Mouse (Mus musculus) MEL (cell line): Measurements from ENCODE around the gene Chrng. TPM values are rescaled to one million over a fixed set of nuclear protein-coding genes. Genes with fewer than 3 reads are reported as not detected.

Experiments
- DNase-seq: peaks from one replicate; pipeline ENCODE4 v3.0.0; 2011; ENCODE audit warnings: low read depth, low spot score
- H3K27ac ChIP-seq: 2 replicates; pipeline ENCODE4 v1.5.1; 2012; ENCODE audit warnings: low read depth, mild to moderate bottlenecking, control low read depth, low read length, moderate library complexity; ENCODE audit not compliant: control insufficient read depth
- H3K27me3 ChIP-seq, 2 experiments: fragments of 150-350 bp in 1 of 2; sonication (generic) in 1 of 2; 2 replicates each; pipeline ENCODE4 v1.6.1; 2012; ENCODE audit warnings: low read length in 2 of 2, mild to moderate bottlenecking in 2 of 2, improper control_type of control experiment in 1 of 2, moderate library complexity in 1 of 2; ENCODE audit not compliant: insufficient read depth in 2 of 2, control insufficient read depth in 1 of 2
- H3K36me3 ChIP-seq, 2 experiments: 2 replicates each; pipeline ENCODE4 v1.6.1; 2012 to 2014; ENCODE audit warnings: low read length in 2 of 2, improper control_type of control experiment in 1 of 2, inconsistent platforms in 1 of 2, mild to moderate bottlenecking in 1 of 2; ENCODE audit not compliant: insufficient read depth in 2 of 2, control insufficient read depth in 1 of 2
- H3K4me1 ChIP-seq, 2 experiments: fragments of 150-350 bp in 1 of 2; sonication (generic) in 1 of 2; 2 replicates each; pipeline ENCODE4 v1.6.1; 2012; ENCODE audit warnings: low read length in 2 of 2, improper control_type of control experiment in 1 of 2, mild to moderate bottlenecking in 1 of 2; ENCODE audit not compliant: insufficient read depth in 2 of 2, control insufficient read depth in 1 of 2
- H3K4me3 ChIP-seq, 2 experiments: fragments of 150-350 bp in 1 of 2; sonication (generic) in 1 of 2; 2 replicates each; pipeline ENCODE4 v1.5.1; 2012; ENCODE audit warnings: low read depth in 2 of 2, low read length in 2 of 2, mild to moderate bottlenecking in 2 of 2, moderate library complexity in 2 of 2, control low read depth in 1 of 2, improper control_type of control experiment in 1 of 2; ENCODE audit not compliant: control insufficient read depth in 1 of 2, insufficient read depth in 1 of 2
- H3K79me2 ChIP-seq: 2 replicates; pipeline ENCODE4 v1.6.1; 2012; ENCODE audit warnings: mild to moderate bottlenecking, low read length, moderate library complexity; ENCODE audit not compliant: control insufficient read depth, poor library complexity, insufficient read depth
- H3K9ac ChIP-seq: 2 replicates; pipeline ENCODE4 v1.6.1; 2012; ENCODE audit warnings: low read depth, mild to moderate bottlenecking, control low read depth, low read length, moderate library complexity; ENCODE audit not compliant: control insufficient read depth, poor library complexity, severe bottlenecking
- H3K9me3 ChIP-seq: fragments of 150-350 bp; sonication (generic); replicated peaks from 2 replicates; pipeline ENCODE4 v1.6.1; 2012; ENCODE audit warnings: mild to moderate bottlenecking, low read length, improper control_type of control experiment, moderate library complexity; ENCODE audit not compliant: insufficient read depth
- BHLHE40 ChIP-seq: IDR thresholded peaks from 2 replicates; pipeline ENCODE4 v1.6.1; 2012; ENCODE audit warnings: low read depth, mild to moderate bottlenecking, inconsistent platforms, low read length, improper control_type of control experiment, borderline replicate concordance
- CHD1 ChIP-seq: IDR thresholded peaks from 2 replicates; pipeline ENCODE4 v1.6.1; 2012; ENCODE audit warnings: low read depth, mild to moderate bottlenecking, inconsistent platforms, low read length, improper control_type of control experiment
- CHD2 ChIP-seq: IDR thresholded peaks from 2 replicates; pipeline ENCODE4 v1.6.1; 2011; ENCODE audit warnings: low read length, improper control_type of control experiment
- CTCF ChIP-seq, 3 experiments: IDR thresholded peaks in 2 of 3; conservative IDR thresholded peaks in 1 of 3; 2 replicates each; pipeline ENCODE4 v1.5.1; 2011 to 2012; ENCODE audit warnings: low read length in 3 of 3, low read depth in 2 of 3, mild to moderate bottlenecking in 2 of 3, improper control_type of control experiment in 1 of 3, inconsistent platforms in 1 of 3, mixed read lengths in 1 of 3, moderate library complexity in 1 of 3; ENCODE audit not compliant: control insufficient read depth in 1 of 3, insufficient read depth in 1 of 3, poor library complexity in 1 of 3, severe bottlenecking in 1 of 3
- E2F4 ChIP-seq: IDR thresholded peaks from 2 replicates; pipeline ENCODE4 v1.6.1; 2011; ENCODE audit warnings: low read depth, low read length, improper control_type of control experiment, borderline replicate concordance
- GABPA ChIP-seq: IDR thresholded peaks from 2 replicates; pipeline ENCODE4 v1.6.1; 2012; ENCODE audit warnings: low read depth, mild to moderate bottlenecking, inconsistent platforms, low read length, improper control_type of control experiment, moderate library complexity
- HCFC1 ChIP-seq: IDR thresholded peaks from 2 replicates; pipeline ENCODE4 v1.6.1; 2012; ENCODE audit warnings: low read depth, mild to moderate bottlenecking, inconsistent platforms, low read length, improper control_type of control experiment, moderate library complexity
- JUND ChIP-seq: IDR thresholded peaks from 2 replicates; pipeline ENCODE4 v1.6.1; 2011; ENCODE audit warnings: low read depth, mild to moderate bottlenecking, improper control_type of control experiment, low read length
- KAT2A ChIP-seq: conservative IDR thresholded peaks from 2 replicates; pipeline ENCODE4 v1.6.1; 2012; ENCODE audit warnings: low read depth, low read length, improper control_type of control experiment, inconsistent platforms
- MYC ChIP-seq: IDR thresholded peaks from 2 replicates; pipeline ENCODE4 v1.6.1; 2011; ENCODE audit warnings: low read depth, mild to moderate bottlenecking, low read length, improper control_type of control experiment, moderate library complexity
- NRF1 ChIP-seq: IDR thresholded peaks from 2 replicates; pipeline ENCODE4 v1.6.1; 2014; ENCODE audit warnings: low read depth, mild to moderate bottlenecking, inconsistent platforms, low read length, improper control_type of control experiment, moderate library complexity; ENCODE audit not compliant: poor library complexity, insufficient read depth, severe bottlenecking
- POLR2A ChIP-seq, 2 experiments: IDR thresholded peaks; 2 replicates each; pipeline ENCODE4 v1.6.1; 2011 to 2012; ENCODE audit warnings: low read length in 2 of 2, mild to moderate bottlenecking in 2 of 2, control low read depth in 1 of 2, improper control_type of control experiment in 1 of 2, low read depth in 1 of 2, moderate library complexity in 1 of 2; ENCODE audit not compliant: control insufficient read depth in 1 of 2, insufficient read depth in 1 of 2, poor library complexity in 1 of 2
- POLR2AphosphoS2 ChIP-seq: IDR thresholded peaks from 2 replicates; pipeline ENCODE4 v1.6.1; 2011; ENCODE audit warnings: low read length, improper control_type of control experiment
- POLR2AphosphoS5 ChIP-seq: IDR thresholded peaks from 2 replicates; pipeline ENCODE4 v1.6.1; 2012; ENCODE audit warnings: low read depth, borderline replicate concordance, mild to moderate bottlenecking, inconsistent platforms, low read length, moderate library complexity, mixed read lengths
- SMC3 ChIP-seq: IDR thresholded peaks from 2 replicates; pipeline ENCODE4 v1.6.1; 2011; ENCODE audit warnings: low read depth, low read length, improper control_type of control experiment
- TAL1 ChIP-seq: IDR thresholded peaks from 2 replicates; pipeline ENCODE4 v1.6.1; 2012; ENCODE audit warnings: mild to moderate bottlenecking, inconsistent platforms, low read length, moderate library complexity, mixed read lengths
- UBTF ChIP-seq: IDR thresholded peaks from 2 replicates; pipeline ENCODE4 v1.6.1; 2012; ENCODE audit warnings: low read depth, mild to moderate bottlenecking, inconsistent platforms, low read length, improper control_type of control experiment, moderate library complexity, borderline replicate concordance; ENCODE audit not compliant: insufficient read depth
- USF1 ChIP-seq: IDR thresholded peaks from 2 replicates; pipeline ENCODE4 v1.6.1; 2014; ENCODE audit warnings: low read depth, mild to moderate bottlenecking, inconsistent platforms, low read length, improper control_type of control experiment, moderate library complexity
- USF2 ChIP-seq, 2 experiments: IDR thresholded peaks; 2 replicates each; pipeline ENCODE4 v1.6.1; 2011 to 2012; ENCODE audit warnings: improper control_type of control experiment in 2 of 2, low read length in 2 of 2, borderline replicate concordance in 1 of 2, inconsistent platforms in 1 of 2, low read depth in 1 of 2, mild to moderate bottlenecking in 1 of 2; ENCODE audit not compliant: insufficient read depth in 1 of 2
- ZKSCAN1 ChIP-seq: IDR thresholded peaks from 2 replicates; pipeline ENCODE4 v1.6.1; 2012; ENCODE audit warnings: low read depth, mild to moderate bottlenecking, inconsistent platforms, low read length, improper control_type of control experiment, moderate library complexity
- ZNF384 ChIP-seq: IDR thresholded peaks from 2 replicates; pipeline ENCODE4 v1.6.1; 2012; ENCODE audit warnings: low read depth, mild to moderate bottlenecking, inconsistent platforms, low read length, improper control_type of control experiment
- polyA plus RNA-seq, 2 experiments: library from polyadenylated mRNA; stranded (reverse) in 1 of 2; unstranded in 1 of 2; fragments of >175 nt in 1 of 2; fragments of >200 nt in 1 of 2; gene quantifications; 2 replicates each; pipeline versions ENCODE4 v1.2.1 to v1.2.4; 2012; ENCODE audit warnings: low replicate concordance in 2 of 2, low read depth in 1 of 2; ENCODE audit not compliant: insufficient read length in 2 of 2, insufficient read depth in 1 of 2, missing spikeins in 1 of 2
- total RNA-seq: library from RNA; depleted of rRNA; stranded (reverse); fragments of 300-350 nt; gene quantifications from 2 replicates; pipeline ENCODE4 v1.2.3, GENCODE M21; 2012

The Chrng gene
- total and polyA plus RNA-seq, 3 experiments, result not detected

DNA sequence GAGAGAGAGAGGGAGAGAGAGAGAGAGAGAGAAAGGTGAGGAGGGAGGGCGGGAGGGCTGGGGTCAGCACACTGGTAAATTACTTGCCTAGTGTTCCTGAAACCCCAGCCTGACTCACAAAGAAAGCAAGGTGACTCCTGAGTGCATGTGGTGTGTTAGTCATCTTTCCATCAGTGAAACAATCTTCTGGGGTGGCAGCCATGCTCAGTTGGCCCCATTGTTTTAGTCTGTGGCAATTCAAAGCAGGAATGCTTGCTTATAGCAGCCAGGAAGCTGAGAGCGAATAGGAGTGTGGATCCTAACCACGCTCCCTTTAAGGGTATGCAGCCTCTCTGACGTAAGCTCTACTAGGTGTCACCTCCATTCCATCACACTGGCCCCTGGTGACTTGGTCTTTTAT lies 50.7 kb downstream of the Chrng start:
- Histone ChIP-seq H3K4me1 (no peaks in the 10 kb centered on the region), H3K79me2 (no peaks in the 10 kb centered on the region), H3K27me3 (peaks cover 0 to 5% of the 10 kb centered on the region in 2 experiments; a peak in 3 of 4 replicates), H3K36me3 (no peaks in the 10 kb centered on the region), H3K9ac (no peak overlapping the region), H3K27ac (no peak overlapping the region), H3K4me3 (no peak overlapping the region), H3K9me3 (no peaks in the 10 kb centered on the region)
- TF ChIP-seq TAL1 (no peak), E2F4 (no peak), BHLHE40 (no peak), MYC (no peak), USF2 (IDR thresholded peaks at IDR 0.05; ENCODE audit: borderline replicate concordance in 1 of 2, insufficient read depth in 1 of 2, low read depth in 1 of 2, low read length in 2 of 2) (no peak), POLR2A (IDR thresholded peaks at IDR 0.05; ENCODE audit: control insufficient read depth in 1 of 2, insufficient read depth in 1 of 2, low read depth in 1 of 2, low read length in 2 of 2, poor library complexity in 1 of 2) (no peak), POLR2AphosphoS5 (no peak), CTCF (IDR thresholded peaks at IDR 0.05 in 2 of 3, conservative IDR thresholded peaks at IDR 0.05 in 1 of 3; ENCODE audit: control insufficient read depth in 1 of 3, insufficient read depth in 1 of 3, low read depth in 2 of 3, low read length in 3 of 3, poor library complexity in 1 of 3, severe bottlenecking in 1 of 3) (no peak), ZNF384 (no peak), CHD2 (no peak), POLR2AphosphoS2 (no peak), NRF1 (no peak), KAT2A (no peak), UBTF (no peak)
- no peak for DNase-seq

- Histone ChIP-seq H3K4me3 (no peak overlapping the region), H3K9ac (no peak overlapping the region), H3K27me3 (peaks cover 4 to 7% of the 10 kb centered on the region in 2 experiments), H3K27ac (no peak overlapping the region), H3K79me2 (no peaks in the 10 kb centered on the region), H3K9me3 (no peaks in the 10 kb centered on the region), H3K4me1 (no peaks in the 10 kb centered on the region), H3K36me3 (no peaks in the 10 kb centered on the region)
- DNase-seq, result no peak
- TF ChIP-seq ZNF384 (no peak), CHD1 (no peak), JUND (no peak), USF1 (no peak), GABPA (no peak), SMC3 (no peak), HCFC1 (no peak), E2F4 (no peak), TAL1 (no peak), UBTF (no peak), ZKSCAN1 (no peak)
Observed at GRCm38 (mm10) chr1:87257691-87258090, 53.2 kb downstream of the Chrng start.
